Mouse (Mus musculus) frontal cortex, adult (tissue): ENCODE results near the gene Zfp467.
A peak's percentile ranks its signal among the peaks of the same experiment; 100 is the strongest.

Experiments used
- ATAC-seq: cut with Nextera tagmentation; 2 replicates; pipeline ENCODE4 v1.9.2; 2017; ENCODE audit warnings: mild to moderate bottlenecking, moderate library complexity, mixed read lengths; ENCODE audit not compliant: low TSS enrichment

Gene Zfp467

GRCm38 (mm10) chr6:48440306-48441014, 5.2 kb downstream of the Zfp467 start:
- no peak for ATAC-seq

GRCm38 (mm10) chr6:48439654-48440053, 6.0 kb downstream of the Zfp467 start:
- no peak for ATAC-seq

- no peak for ATAC-seq
These were observed 7.0 kb downstream of the Zfp467 start for GRCm38 (mm10) chr6:48438475-48439125.

DNA sequence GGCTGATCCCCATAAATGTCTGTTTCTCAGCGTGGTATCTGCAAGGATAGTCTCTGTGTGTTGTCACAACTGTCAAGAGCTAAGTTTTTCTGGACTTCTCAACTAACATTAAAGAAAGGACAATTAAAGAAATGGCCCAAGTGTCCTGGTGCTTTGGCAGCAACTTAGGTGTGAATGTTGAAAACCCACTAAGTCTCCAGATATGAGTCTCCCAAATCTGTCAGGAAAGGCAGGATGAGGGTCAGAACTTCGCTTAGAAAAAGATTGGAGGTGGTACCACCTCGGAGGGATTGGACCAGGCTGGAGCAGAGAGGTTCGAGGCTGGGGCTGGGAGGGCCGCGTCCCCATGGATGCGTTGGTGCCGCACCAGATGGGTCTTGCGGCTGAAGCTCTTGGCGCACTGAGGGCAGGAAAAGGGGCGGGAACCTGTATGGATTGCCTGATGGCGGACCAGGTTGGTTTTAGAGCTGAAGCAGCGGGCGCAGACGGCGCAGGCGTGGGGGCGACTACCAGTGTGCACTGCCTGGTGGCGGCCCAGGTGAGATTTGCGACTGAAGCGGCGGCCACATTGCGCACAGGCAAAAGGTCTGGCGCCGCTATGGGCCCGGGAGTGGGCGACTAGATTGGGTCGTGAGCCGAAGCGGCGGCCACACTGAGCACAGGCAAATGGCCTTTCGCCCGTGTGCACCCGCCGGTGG, 7.8 kb downstream of the Zfp467 start:
- ATAC-seq = no peak

DNA sequence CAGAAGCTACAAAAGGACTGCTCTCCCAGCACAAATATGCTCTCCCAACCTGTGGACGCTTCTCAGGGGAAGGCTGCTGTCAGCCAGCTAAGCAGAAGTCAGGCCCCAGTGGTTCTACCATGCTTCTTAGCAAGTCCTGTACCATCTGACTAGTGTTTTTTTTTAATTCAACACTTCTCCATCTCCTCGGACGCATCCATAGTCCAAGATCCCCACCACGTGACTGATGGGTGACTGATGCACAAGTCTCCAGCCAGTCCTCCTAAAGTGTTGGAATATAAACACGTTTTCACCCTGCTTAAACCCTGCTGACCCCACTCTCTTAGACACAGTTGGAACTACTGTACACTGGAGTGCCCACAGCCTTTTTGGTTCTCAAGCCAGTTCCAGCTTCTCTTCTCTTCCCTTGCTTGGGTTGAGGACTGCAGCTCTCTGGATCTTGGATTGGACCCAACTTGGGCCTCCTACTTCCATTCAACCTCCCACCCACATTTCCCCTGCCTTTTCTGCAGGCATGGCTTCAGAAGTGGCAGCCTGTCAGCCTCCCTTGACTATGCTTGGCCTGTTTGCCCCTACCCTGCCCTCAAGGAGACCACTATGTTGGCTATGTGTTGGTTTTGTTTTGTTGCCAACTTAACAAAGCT, 9.8 kb downstream of the Zfp467 start:
- peak; percentile 51 for ATAC-seq

- no peak for ATAC-seq
These were observed 10.5 kb downstream of the Zfp467 start for GRCm38 (mm10) chr6:48435111-48435510.

- no peak for ATAC-seq
These were observed 11.0 kb downstream of the Zfp467 start for GRCm38 (mm10) chr6:48434651-48435050.

DNA sequence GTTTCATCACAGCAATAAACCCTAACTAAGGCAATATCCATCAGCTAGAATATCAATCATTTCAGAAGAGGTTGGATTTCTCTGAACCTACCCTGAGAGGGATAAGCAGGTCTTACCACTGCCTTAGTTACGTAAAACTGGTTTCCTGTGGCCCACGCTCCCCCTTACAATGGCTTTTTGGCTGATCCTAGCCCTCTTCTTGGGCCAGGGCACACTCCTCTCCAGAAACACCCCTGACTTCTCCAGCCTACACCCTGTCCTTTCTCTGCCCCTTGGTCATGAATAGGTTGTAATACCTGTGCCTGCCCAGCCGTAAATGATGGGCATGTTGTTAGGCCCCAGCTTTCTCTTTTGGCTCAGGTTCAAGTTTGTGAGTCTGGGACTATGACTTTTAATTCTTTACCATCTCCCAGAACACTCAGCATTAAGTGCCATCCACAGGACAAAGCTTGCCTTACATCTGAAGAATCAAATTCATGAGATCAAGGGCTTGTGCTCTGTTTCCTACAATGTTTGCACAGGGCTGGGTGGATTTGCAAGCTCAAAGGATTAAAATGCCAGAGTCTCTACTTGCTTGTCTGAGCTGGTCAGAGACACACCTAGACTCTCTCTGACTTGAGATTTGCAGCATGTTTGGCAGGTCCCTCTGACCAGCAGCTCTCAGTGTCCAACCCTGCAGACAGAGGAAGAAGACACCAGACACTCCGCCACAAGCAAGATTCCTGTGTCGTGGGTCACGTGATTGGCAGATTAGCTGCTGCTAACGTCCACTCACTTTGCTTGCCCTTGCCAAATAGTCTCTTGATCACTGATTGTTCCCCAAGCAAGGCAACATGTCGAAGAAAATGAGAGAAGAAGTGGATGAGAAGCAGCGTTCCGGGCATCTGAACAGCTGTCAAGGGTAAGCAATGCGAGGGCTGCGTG, 12.5 kb downstream of the Zfp467 start:
- ATAC-seq = no peak; the same call in 1 of the 2 replicates

DNA sequence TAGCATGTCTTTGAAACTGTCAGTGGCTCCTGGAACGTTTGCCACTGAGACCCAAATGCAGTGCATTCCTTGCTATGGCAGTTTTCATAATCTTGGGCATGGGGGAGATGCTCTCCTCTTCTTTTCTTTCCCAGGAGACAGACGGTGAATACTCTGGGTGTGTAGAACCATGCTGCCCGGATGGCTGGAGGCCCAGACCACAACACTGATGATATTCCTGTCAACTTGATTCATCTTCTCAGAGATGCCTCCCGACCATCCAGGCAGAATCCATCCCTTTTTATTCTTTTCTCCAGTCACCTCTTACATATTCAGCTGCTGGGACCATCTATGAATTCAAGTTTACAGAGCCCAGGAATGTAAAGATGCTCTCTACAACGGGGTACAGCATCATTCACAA, 14.9 kb downstream of the Zfp467 start:
- no peak for ATAC-seq

DNA sequence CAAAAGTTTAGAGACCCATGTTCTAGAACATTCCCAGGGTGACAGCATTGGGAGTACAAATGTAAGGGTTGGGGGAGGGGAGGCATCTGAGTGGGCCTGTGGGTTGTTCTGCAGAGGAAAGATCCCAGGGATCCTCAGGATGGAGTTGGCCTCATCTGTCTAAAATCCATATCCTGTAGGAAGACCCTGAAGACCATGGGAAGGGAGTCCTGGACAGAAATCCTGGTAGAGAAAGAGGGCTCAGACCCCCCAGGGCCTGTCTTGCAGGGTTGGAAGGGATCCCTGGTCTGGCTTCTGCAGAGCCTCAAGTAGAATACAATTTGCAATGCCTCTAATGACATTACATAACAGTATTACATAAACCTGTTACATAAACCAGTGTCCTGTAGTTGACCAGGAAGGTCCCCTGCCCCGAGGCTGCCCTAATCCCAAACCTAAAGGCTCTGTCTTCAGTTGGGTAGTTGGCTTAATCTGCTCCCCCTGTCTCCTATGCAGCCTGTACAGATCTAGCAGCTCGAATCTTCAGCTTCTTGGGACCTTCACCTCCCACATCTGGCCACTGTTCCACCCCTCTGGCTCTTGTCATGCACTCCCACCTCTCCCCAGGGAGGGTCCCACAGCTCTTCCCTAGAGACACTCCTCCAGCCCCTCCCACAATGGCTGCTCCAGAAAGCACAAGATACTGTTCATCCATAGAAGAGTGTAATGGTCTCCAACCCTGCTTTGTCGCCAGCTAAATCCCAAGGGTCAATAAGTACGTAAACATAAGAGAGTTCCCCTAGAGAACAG, 16.7 kb downstream of the Zfp467 start:
- ATAC-seq = 0 out of 2 replicates have a peak, but pooled peaks have one; percentile 27

DNA sequence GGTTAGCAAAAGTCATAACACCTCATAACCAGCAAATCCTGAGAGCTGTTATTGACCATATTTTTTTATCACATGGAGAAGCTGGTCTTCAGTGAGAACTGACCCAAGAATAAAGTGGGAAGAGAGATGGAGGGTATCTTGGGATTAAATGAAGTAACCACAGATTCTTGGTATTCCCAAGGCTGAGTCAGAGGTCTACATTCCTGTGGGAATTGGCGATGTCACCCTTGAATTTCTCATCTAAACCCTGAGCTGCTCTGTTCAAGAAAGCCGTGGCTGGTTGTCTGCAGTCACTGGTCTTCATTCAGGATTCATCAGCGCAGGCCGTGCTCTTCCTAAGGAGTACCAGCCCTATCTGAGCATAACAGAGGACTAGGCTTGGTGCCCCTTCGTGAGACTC, 18.7 kb downstream of the Zfp467 start:
- ATAC-seq = no peak

DNA sequence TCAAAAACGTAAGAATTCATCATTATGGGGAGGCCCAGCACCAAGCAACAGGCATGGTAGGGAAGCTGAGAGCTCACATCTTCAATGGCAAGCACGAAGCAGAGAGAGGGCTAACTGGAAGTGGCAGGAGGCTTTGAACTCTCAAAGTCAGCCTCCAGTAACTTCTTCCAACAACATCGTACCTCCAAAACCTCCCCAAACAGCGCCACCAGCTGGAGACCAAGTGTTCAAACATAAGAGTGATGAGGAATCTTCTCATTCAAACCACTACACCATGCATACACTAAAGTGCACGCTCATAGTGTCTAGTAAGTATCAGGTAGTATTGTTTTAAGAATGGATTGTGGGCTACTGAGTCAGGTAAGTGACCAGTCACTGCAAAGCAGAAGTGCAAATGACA, 21.6 kb downstream of the Zfp467 start:
- no peak for ATAC-seq

- ATAC-seq = no peak
These were observed 22.3 kb downstream of the Zfp467 start for GRCm38 (mm10) chr6:48423336-48423735.

GRCm38 (mm10) chr6:48420647-48421046, 25.0 kb downstream of the Zfp467 start:
- 0 out of 2 replicates have a peak, but pooled peaks have one; percentile 32 for ATAC-seq

DNA sequence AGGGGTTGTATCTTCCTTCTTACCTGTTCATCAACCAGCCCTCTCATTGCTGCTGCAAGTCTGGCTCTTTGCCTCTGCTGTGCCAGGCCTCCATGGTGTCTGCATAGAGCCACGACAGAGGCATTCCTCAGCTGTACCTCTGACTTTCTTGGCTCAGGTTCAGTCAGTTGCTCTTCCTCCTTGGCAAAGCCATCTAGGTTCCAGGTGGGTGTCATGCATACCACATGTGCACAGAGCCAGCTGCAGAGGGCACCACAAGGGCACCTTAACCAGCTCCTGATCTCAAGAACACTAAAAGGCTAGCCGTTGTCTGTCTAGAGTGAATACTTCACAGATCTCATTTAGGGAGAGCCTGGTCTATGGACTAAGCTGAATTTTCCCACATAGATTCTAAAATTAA, 29.1 kb downstream of the Zfp467 start:
- ATAC-seq = no peak

DNA sequence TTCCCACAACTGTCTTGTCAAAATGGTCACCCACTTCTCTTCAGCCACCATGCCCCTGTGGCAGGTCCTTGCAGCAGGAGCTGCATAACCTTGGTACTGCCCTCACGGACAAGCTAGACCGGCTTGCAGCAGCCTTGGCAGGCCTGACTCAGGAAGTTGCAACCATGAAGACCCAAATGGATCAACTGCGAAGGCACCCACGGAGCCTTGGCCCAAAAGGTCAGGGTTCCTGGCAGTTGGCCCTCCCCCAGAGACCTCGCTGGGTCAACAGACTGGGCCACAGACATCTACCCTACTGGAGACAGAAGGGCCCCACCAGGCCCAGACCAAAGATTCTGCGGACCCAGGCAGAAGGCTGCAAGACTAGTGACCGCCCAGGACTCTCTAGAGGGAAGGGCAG, 30.0 kb downstream of the Zfp467 start:
- no peak for ATAC-seq

DNA sequence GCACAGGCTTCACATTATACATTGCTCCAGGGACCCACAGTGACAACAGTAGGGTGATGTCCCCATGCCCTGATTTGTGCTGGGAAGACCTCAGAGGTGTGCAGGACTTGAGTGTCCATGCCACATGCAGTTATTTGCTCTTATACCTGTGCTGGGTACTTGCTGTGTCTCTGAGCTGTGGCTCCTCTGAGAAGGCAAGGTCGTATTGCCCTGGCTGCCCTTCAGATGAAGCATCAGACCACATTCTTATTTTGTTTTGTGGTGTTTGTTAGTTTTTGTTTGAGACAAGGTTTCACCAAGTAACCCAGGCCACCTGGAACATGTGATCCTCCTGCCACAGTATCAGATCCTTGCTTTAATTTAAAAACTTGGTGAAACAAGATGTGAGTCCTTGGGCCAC, 30.7 kb downstream of the Zfp467 start:
- no peak for ATAC-seq

GRCm38 (mm10) chr6:48413081-48413480, 32.5 kb downstream of the Zfp467 start:
- ATAC-seq = peak; percentile 21; the same call in 1 of the 2 replicates

GRCm38 (mm10) chr6:48412662-48413061, 33.0 kb downstream of the Zfp467 start:
- ATAC-seq = 0 out of 2 replicates have a peak, but pooled peaks have one; percentile 11

- no peak for ATAC-seq
These were observed 33.5 kb downstream of the Zfp467 start for GRCm38 (mm10) chr6:48412147-48412546.
